Mouse (Mus musculus) neural tube, embryonic 10.5 days (tissue): ENCODE results near the gene Ubr1.

ENCODE experiments used
- DNase-seq: peaks from one replicate; pipeline ENCODE4 v3.0.0-alpha.2; 2017; ENCODE audit warnings: low spot score; ENCODE audit errors: extremely low spot score

Ubr1 gene

DNA sequence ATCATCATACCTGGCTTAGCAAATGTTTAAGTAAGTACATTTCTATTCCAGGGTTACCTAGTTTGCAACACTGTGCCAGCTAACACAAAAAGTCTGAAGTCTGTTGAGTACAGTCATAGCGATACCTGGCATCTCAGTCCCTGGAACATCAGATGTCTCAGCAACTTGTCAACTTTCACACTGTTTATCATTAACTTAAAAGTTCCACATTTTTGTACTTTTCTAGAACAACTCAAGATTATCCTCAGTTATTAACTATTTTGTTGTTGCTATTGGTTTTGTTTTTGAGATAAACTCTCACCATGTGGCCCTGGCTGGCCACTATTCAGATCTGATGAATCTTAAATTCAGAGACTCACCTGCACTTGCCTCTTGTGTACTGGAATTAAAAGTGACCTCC, 107.1 kb downstream of the Ubr1 start:
- no peak for DNase-seq

- no peak for DNase-seq
Observed at GRCm38 (mm10) chr2:120860699-120861098, 109.8 kb downstream of the Ubr1 start.

GRCm38 (mm10) chr2:120858131-120858530, 112.4 kb downstream of the Ubr1 start:
- DNase-seq = no peak

DNA sequence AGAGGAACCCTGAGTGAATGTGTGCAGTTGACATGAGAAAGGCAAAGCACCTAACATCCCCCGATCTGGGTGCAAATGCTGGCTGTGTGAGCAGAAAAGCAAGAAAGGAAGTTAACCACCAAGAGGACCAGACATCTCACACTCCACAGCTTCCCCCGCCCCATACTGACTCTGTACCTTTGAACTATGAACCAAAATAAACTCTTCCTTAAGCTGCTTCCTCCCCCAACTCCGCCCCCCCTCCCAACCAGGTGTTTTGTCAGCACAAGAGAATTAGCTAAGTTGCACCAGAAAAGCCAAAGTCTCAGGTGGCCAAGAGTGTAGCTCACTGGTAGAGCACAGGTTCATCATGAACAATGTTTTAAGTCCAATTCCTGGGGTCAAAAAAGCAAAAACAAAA, 117.4 kb downstream of the Ubr1 start:
- no peak for DNase-seq

- DNase-seq = no peak
Observed at GRCm38 (mm10) chr2:120852626-120853025, 117.9 kb downstream of the Ubr1 start.

- DNase-seq = peak; percentile 97
Observed at GRCm38 (mm10) chr2:120850424-120851082, 120.0 kb downstream of the Ubr1 start, which contains the start of gene Ttbk2. Gene Ttbk2 (minus strand): TSS chr2:120850604.

DNA sequence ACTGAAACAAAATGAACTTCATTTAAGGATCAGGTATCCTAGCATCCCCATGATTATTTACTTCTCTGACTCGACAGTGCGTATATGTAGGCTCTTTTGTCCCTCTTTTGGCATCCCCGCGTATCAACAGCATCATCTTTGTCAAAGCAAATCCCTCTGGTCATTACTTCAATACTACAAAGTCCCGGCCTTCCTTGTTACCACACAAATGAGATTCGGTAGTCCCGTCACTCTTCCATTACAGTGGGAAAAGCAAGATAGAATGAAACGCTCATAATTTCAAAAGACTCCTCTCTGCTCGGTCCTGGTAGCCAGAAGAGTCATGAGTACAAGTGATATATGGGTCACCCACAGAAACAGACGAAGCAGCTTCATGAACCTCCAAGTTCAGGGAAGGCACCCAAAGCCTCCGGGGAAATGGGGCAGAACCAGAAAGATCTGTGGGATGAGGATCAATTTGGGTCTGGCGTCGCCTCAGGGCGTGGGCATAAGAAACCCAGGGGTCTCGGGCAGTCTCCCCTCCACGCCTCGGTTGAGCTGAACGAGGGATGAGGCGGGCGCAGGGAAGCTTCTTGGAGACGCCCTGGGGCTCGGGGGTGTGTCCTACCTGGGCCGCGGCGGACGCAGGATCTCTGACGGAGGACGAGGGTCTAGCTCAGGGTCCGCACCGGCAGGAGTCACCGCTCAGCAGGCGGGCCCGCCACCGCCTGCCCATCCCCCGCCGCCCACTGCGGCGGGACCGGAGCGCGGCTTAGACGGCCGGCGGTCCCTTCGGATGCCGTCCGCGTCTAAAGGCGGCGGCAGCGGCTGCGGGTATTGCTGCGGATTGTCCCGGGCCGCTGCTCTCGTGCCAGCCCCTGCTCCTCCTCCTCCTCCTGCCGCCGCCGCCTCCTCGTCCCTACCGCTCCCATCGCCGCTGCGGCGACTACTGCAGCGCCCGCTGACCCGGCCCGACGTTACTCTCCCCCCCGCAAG, 120.8 kb downstream of the Ubr1 start, which contains the start of gene Cdan1:
TSS of gene Cdan1 (minus strand) at position 680 of the 975 bp plus-strand sequence.
- peak; percentile 70 for DNase-seq

- no peak for DNase-seq
Observed at GRCm38 (mm10) chr2:120845280-120845679, 125.2 kb downstream of the Ubr1 start.

- no peak for DNase-seq
Observed at GRCm38 (mm10) chr2:120843990-120844389, 126.5 kb downstream of the Ubr1 start.

- no peak for DNase-seq
Observed at GRCm38 (mm10) chr2:120841211-120841610, 129.3 kb downstream of the Ubr1 start.

- DNase-seq = no peak
Observed at GRCm38 (mm10) chr2:120835167-120835566, 135.3 kb downstream of the Ubr1 start.

DNA sequence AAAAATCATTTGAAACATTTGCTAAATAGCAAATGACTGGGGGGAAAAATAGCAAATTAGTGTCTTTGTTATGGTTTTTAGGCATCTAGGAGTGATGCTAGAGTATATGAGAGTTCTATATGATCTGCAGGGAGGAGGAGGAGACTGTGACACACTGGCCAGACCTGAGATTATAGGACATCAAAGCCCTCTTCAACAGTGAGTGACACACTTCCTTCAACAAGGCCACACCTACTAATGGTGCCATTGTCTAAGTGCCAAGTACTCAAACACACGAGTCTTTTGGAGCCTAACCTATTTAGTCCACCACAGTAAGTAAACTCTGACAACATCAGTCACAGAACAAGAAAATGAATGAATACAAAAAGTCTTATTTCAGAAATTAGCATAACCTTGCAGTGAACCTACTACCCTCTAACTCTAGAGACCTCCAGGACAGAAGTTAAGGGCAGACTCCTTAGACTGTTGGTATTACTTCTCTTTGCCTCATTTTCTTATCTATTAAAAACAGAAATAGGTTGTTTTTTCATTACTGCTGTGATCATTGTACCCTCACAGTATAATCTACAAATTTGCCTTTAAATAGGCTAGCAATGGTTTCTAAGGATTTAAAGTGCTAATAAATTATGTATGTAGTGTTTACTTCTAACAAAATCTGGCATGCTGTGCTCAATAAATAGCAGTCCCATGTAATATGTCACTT, 143.4 kb downstream of the Ubr1 start:
- no peak for DNase-seq
